Mouse (Mus musculus): ENCODE measurements around the gene Olfr171. TPM values are rescaled to one million over a fixed set of nuclear protein-coding genes. Genes with fewer than 3 reads are reported as not detected.

The Olfr171 gene
- total RNA-seq (2012; rRNA removed) = not detected in 2 replicates
- polyA plus RNA-seq (2012; ENCODE audit: insufficient read depth in 1 of 2, insufficient read length in 2 of 2, low read depth in 1 of 2, low replicate concordance in 2 of 2, missing spikeins in 1 of 2) = not detected

- Histone ChIP-seq H3K9ac (ENCODE audit: control insufficient read depth, low read depth, low read length, poor library complexity, severe bottlenecking) (no peak within 1 kb of the TSS), H3K36me3 (ENCODE audit: control insufficient read depth in 1 of 2, insufficient read depth in 2 of 2, low read length in 2 of 2) (no peaks in the 10 kb centered on the region), H3K9me3 (replicated peaks; ENCODE audit: insufficient read depth, low read length) (no peaks in the 10 kb centered on the region), H3K4me1 (ENCODE audit: control insufficient read depth in 1 of 2, insufficient read depth in 2 of 2, low read length in 2 of 2) (no peaks in the 10 kb centered on the region), H3K27ac (ENCODE audit: control insufficient read depth, low read depth, low read length) (no peak within 1 kb of the TSS), H3K27me3 (ENCODE audit: control insufficient read depth in 1 of 2, insufficient read depth in 2 of 2, low read length in 2 of 2) (no peaks in the 10 kb centered on the region), H3K79me2 (ENCODE audit: control insufficient read depth, insufficient read depth, low read length, poor library complexity) (no peaks in the 10 kb centered on the region), H3K4me3 (ENCODE audit: control insufficient read depth in 1 of 2, insufficient read depth in 1 of 2, low read depth in 2 of 2, low read length in 2 of 2) (no peak within 1 kb of the TSS)
- TF ChIP-seq ZMIZ1 (IDR thresholded peaks at IDR 0.05; ENCODE audit: low read depth, low read length) = no peak
- no peak for TF ChIP-seq USF2 (IDR thresholded peaks at IDR 0.05; ENCODE audit: borderline replicate concordance in 1 of 2, insufficient read depth in 1 of 2, low read depth in 1 of 2, low read length in 2 of 2)
- no peak for TF ChIP-seq GATA1 (IDR thresholded peaks at IDR 0.05; ENCODE audit: low read depth, low read length)
- TF ChIP-seq ETS1 (IDR thresholded peaks at IDR 0.05; ENCODE audit: low read depth, low read length) = no peak
- no peak for TF ChIP-seq ZNF384 (IDR thresholded peaks at IDR 0.05; ENCODE audit: low read depth, low read length)
- no peak for DNase-seq (ENCODE audit: low read depth, low spot score)
Observed at GRCm38 (mm10) chr16:19629816-19630215, at the start of gene Olfr171. TSS of gene Olfr171 (minus strand) at chr16:19629916.

- Histone ChIP-seq H3K4me1 (ENCODE audit: control insufficient read depth in 1 of 2, insufficient read depth in 2 of 2, low read length in 2 of 2) (no peaks in the 10 kb centered on the region), H3K27ac (ENCODE audit: control insufficient read depth, low read depth, low read length) (no peak overlapping the region)
Observed at GRCm38 (mm10) chr16:19670768-19671357, 41.1 kb upstream of the Olfr171 start.

GRCm38 (mm10) chr16:19666312-19666711 lies 36.6 kb upstream of the Olfr171 start:
- Histone ChIP-seq H3K9ac (ENCODE audit: control insufficient read depth, low read depth, low read length, poor library complexity, severe bottlenecking) (no peak overlapping the region), H3K79me2 (ENCODE audit: control insufficient read depth, insufficient read depth, low read length, poor library complexity) (no peaks in the 10 kb centered on the region), H3K27me3 (ENCODE audit: control insufficient read depth in 1 of 2, insufficient read depth in 2 of 2, low read length in 2 of 2) (no peaks in the 10 kb centered on the region), H3K4me3 (ENCODE audit: control insufficient read depth in 1 of 2, insufficient read depth in 1 of 2, low read depth in 2 of 2, low read length in 2 of 2) (no peak overlapping the region), H3K9me3 (replicated peaks; ENCODE audit: insufficient read depth, low read length) (no peaks in the 10 kb centered on the region), H3K4me1 (ENCODE audit: control insufficient read depth in 1 of 2, insufficient read depth in 2 of 2, low read length in 2 of 2) (no peaks in the 10 kb centered on the region), H3K36me3 (ENCODE audit: control insufficient read depth in 1 of 2, insufficient read depth in 2 of 2, low read length in 2 of 2) (no peaks in the 10 kb centered on the region), H3K27ac (ENCODE audit: control insufficient read depth, low read depth, low read length) (no peak overlapping the region)
- TF ChIP-seq SMC3 (IDR thresholded peaks at IDR 0.05; ENCODE audit: low read depth, low read length) (peak; percentile 46), GABPA (IDR thresholded peaks at IDR 0.05; ENCODE audit: low read depth, low read length) (no peak), ZKSCAN1 (IDR thresholded peaks at IDR 0.05; ENCODE audit: low read depth, low read length) (no peak), TAL1 (IDR thresholded peaks at IDR 0.05; ENCODE audit: low read length) (no peak), USF2 (IDR thresholded peaks at IDR 0.05; ENCODE audit: borderline replicate concordance in 1 of 2, insufficient read depth in 1 of 2, low read depth in 1 of 2, low read length in 2 of 2) (no peak), ZC3H11A (IDR thresholded peaks at IDR 0.05; ENCODE audit: low read depth, low read length) (0 out of 2 replicates have a peak, but pooled peaks have one; percentile 30), KAT2A (conservative IDR thresholded peaks at IDR 0.05; ENCODE audit: low read depth, low read length) (no peak), UBTF (IDR thresholded peaks at IDR 0.05; ENCODE audit: borderline replicate concordance, insufficient read depth, low read depth, low read length) (no peak), USF1 (IDR thresholded peaks at IDR 0.05; ENCODE audit: low read depth, low read length) (no peak), POLR2AphosphoS2 (IDR thresholded peaks at IDR 0.05; ENCODE audit: low read length) (no peak), CTCF (IDR thresholded peaks at IDR 0.05 in 2 of 3, conservative IDR thresholded peaks at IDR 0.05 in 1 of 3; ENCODE audit: control insufficient read depth in 1 of 3, insufficient read depth in 1 of 3, low read depth in 2 of 3, low read length in 3 of 3, poor library complexity in 1 of 3, severe bottlenecking in 1 of 3) (peak in 2 of 3 experiments; percentile 41 to 59; a peak in 3 of 6 replicates), RAD21 (IDR thresholded peaks at IDR 0.05; ENCODE audit: low read depth, low read length) (peak; percentile 73), HCFC1 (IDR thresholded peaks at IDR 0.05; ENCODE audit: low read depth, low read length) (no peak)
- DNase-seq (ENCODE audit: low read depth, low spot score) = peak; percentile 24

More at GRCm38 (mm10) chr16:19670768-19671357, 41.1 kb upstream of the Olfr171 start:
- Histone ChIP-seq H3K9ac (ENCODE audit: control insufficient read depth, low read depth, low read length, poor library complexity, severe bottlenecking) (no peak overlapping the region), H3K27me3 (ENCODE audit: control insufficient read depth in 1 of 2, insufficient read depth in 2 of 2, low read length in 2 of 2) (no peaks in the 10 kb centered on the region), H3K9me3 (replicated peaks; ENCODE audit: insufficient read depth, low read length) (no peaks in the 10 kb centered on the region), H3K79me2 (ENCODE audit: control insufficient read depth, insufficient read depth, low read length, poor library complexity) (no peaks in the 10 kb centered on the region), H3K36me3 (ENCODE audit: control insufficient read depth in 1 of 2, insufficient read depth in 2 of 2, low read length in 2 of 2) (no peaks in the 10 kb centered on the region), H3K4me3 (ENCODE audit: control insufficient read depth in 1 of 2, insufficient read depth in 1 of 2, low read depth in 2 of 2, low read length in 2 of 2) (no peak overlapping the region)
- DNase-seq (ENCODE audit: low read depth, low spot score) = no peak
- TF ChIP-seq GABPA (IDR thresholded peaks at IDR 0.05; ENCODE audit: low read depth, low read length) (no peak), CHD1 (IDR thresholded peaks at IDR 0.05; ENCODE audit: low read depth, low read length) (no peak), E2F4 (IDR thresholded peaks at IDR 0.05; ENCODE audit: borderline replicate concordance, low read depth, low read length) (no peak), MXI1 (IDR thresholded peaks at IDR 0.05; ENCODE audit: low read depth, low read length) (no peak), JUND (IDR thresholded peaks at IDR 0.05; ENCODE audit: low read depth, low read length) (no peak), SIN3A (IDR thresholded peaks at IDR 0.05; ENCODE audit: low read length) (no peak), CHD2 (IDR thresholded peaks at IDR 0.05; ENCODE audit: low read length) (no peak), RCOR1 (IDR thresholded peaks at IDR 0.05; ENCODE audit: low read depth, low read length) (no peak), ZNF384 (IDR thresholded peaks at IDR 0.05; ENCODE audit: low read depth, low read length) (no peak)

Measured in MEL (cell line).